Mouse (Mus musculus) urinary bladder, adult 2 months (tissue): ENCODE results near the gene Pde2a. TPM values are rescaled to one million over a fixed set of nuclear protein-coding genes. Genes with fewer than 3 reads are reported as not detected.
A peak's percentile ranks its signal among the peaks of the same experiment; 100 is the strongest.

Source experiments
- DNase-seq: peaks from one replicate; pipeline ENCODE4 v3.0.0; 2022; ENCODE audit warnings: low spot score
- polyA plus RNA-seq: library from polyadenylated mRNA; depleted of rRNA; stranded (reverse); fragments of >200 nt; gene quantifications from 2 replicates; pipeline ENCODE4 v1.2.3, GENCODE M21; 2012

Gene Pde2a
- polyA plus RNA-seq, 1 experiment: 30.4 TPM

- DNase-seq: no peak
Observed at GRCm38 (mm10) chr7:101403831-101404230, 17.7 kb upstream of the Pde2a start.

DNA sequence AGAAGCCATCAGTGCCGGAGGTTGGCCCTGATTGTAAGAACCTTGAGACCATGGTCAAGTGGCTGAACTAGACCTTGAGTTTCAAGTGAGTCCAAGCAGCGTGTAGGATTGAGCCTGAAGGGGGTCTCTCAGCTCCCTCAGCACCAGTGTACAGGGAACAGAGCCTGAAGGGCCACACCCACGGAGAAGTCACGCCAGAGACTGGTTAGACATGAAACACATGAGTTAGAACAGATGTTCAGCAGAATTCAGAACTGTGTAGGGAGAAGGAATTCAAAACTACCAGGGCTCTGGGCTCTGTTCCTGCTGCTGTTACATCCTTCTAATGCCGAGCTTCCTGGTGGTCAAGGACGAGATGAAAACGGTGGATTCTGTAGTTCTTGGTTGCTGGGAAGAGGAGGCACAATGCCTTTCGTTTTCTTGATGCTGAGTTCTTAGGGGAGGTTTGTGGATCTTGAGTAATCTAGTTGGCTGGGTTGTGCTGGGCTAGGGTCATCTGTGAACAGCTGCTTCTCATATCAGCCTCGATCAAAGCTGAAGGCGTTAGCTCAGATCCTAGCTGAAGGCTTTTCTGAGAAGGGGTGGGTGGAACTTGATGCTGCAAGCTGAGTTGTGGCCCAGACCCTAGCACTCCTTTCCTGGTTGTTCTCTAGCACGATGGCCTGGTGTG, 11.1 kb upstream of the Pde2a start, which contains the start of gene Gm45837:
Gene Gm45837, plus strand, starts transcription at position 620 of the 670 bp plus-strand sequence.
- DNase-seq: no peak

DNA sequence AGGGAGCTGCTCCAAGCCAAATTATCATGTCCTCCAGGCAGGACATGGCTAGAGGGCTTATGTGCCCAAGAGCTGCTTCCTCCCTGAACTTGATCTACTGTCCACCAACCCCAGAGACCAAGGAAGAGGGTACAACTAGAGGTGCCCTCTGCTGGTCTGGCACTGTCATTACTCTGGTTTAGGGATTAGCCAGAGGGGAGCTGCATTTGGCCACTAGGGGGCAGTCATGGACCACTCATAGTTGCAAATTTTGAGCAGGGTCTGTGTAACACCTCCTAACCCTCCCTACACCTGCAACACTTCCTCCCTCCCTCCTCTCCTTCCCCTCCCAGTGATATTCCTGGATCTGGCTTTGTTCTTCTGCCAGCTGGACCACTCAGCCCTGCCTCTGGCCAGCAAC, 8.7 kb upstream of the Pde2a start:
- peak; percentile 67 for DNase-seq

GRCm38 (mm10) chr7:101414209-101414608, 7.3 kb upstream of the Pde2a start:
- DNase-seq: no peak

DNA sequence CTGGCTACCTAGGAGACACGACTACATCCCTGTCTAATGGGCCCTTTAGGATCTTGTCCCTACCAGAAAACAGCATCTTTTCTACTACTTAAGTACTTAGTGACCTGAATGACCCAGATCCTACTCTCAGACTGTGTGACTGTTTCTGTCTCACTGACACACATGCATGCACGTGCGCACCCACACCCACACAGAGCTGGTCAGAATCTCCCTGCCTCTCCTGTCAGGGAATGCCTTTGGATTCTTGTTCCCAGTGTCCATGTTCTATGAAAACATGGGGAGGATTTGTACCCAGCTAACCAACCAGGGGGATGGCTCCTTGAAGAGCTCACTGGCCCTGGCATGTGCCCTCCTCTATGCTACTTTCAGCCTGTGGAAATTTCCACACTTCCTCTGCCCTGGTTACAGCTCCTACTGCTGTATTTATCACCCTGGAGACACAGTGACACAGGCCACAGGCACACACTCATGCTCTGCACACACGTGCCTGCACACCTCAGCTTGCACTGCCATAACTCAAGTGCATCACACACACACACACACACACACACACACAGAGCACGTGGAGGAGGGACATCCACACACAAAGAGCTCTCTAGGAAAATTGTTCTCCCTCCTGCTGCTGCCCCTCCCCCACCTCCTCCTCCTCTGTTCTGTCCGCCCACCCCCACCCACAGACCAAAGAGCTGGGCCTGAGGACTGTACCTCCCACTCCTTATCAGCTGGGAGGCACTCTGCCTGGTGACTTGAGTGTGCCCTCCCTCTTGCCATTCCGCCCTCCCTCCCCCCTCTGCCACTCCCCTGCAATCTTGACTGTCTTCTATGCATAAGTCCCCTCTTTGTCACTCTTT, 6.6 kb upstream of the Pde2a start:
- no peak for DNase-seq

GRCm38 (mm10) chr7:101415512-101416100, 5.9 kb upstream of the Pde2a start:
- no peak for DNase-seq

DNA sequence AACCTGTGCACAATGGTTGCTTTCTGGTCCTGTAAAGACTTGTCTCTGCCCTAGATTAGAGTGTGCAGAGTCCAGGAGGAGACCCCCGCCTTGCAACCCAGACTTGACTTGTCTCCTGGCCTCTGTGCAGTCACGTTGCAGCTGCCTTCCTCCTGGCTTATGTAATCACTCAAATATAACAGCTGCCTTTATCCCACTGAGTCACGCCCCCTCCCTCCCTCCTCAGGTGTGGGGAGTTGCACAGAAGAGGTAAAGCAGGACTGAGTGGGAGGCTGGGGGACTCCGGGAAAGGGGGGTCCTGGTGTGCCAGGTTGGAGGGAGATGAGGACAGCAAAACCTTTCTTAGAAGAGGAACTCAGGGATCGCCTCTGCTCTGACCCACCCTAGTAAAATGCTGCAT, 5.1 kb upstream of the Pde2a start:
- DNase-seq: no peak

- DNase-seq: no peak
Observed at GRCm38 (mm10) chr7:101419013-101419770, 2.3 kb upstream of the Pde2a start.

DNA sequence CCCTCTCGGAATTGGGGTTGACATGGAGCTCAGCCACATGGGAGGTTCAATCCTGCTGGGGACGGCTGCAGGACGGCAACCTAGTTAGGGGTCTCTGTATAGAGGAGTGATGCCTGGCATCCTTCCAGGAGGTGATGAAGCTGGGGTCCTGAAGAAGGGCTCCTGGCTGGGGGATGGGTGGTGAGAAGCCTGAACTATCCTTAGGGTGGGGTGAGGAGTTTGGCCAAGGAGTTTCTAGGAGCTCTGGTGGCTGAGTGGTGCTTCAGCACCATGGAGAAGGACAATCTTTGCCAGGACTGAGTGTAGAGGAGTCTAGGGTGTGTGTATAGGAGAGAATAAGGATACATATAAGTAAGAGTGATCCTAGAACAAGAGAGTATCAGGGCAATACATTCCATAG, 578 bp downstream of the Pde2a start:
- no peak for DNase-seq

DNA sequence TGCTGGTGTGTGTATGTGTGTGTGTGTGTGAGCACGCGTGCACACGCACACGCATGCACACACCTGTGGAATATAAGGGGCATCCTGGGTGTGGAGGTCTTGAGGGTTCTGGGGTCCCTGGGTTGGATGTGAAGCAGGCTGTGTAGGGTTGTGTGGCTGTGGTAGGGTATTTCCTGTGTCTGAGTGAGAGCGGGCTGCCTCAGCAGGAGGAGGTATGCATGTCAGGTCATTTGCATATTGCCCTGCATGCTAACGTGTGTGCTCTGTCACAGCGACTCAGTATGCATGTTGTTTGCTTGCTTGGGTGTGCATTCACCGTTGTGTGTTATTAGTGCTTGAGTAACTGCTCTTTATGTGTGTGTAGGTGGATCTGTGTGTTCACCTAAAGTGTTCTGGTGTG, 1.2 kb downstream of the Pde2a start:
- DNase-seq: no peak

DNA sequence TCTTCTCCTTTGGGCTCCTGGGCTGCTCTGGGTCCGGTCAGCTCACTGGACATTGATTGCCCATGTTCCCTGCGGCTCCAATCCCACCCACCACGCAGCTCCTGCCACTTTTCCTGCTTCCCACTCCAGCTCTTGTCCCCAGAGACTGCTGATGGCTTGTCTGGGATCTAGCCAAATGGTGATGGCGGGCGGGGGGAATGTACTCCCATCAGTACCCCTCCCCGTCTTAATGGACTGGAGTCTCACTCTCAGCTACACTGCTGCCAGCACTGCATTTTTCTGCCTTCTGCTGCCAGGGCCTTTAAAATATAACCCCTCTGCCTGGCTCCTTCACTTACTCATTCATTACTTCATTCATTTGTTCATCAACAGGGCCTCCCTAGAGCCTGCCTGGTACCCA, 2.5 kb downstream of the Pde2a start:
- DNase-seq: no peak

DNA sequence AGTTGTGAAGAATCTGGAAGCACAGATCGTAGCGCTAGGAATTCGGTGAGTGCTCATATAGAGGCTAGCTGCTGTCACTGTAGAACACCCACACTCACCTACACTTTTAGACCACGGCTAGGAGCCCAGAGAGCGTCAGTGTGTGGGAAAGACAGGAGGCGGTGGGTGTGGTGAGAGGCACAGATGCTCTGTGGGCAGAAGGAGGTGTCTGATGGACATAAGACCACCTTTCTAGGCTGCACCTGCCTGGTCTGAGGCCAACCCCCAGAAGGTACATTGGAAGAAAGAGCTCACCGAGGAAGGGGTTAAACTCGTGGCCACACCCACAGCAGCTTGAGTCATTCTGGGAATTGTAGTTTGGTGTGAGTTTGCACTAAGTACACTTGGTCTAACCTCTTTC, 5.2 kb downstream of the Pde2a start:
- no peak for DNase-seq

DNA sequence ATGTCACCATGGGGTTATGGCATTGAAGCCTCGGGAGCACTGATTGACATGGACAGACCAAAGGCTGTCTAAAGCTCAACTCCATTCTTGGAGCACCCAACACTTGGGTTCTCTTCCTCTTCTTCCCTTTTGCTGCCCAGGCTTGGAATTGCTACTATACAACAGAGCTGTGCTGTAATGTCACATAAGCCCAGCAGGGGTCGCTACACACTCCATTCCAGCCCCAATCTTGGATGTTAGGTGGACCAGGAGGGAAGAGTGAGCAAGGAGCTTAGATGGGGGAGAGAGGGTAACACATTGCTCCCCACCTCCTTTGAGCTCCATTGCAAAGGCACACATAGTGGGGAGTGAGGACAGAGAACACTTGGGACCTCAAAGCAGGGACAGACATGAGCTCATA, 6.2 kb downstream of the Pde2a start:
- no peak for DNase-seq

- DNase-seq: no peak
Observed at GRCm38 (mm10) chr7:101435038-101435437, 13.5 kb downstream of the Pde2a start.

DNA sequence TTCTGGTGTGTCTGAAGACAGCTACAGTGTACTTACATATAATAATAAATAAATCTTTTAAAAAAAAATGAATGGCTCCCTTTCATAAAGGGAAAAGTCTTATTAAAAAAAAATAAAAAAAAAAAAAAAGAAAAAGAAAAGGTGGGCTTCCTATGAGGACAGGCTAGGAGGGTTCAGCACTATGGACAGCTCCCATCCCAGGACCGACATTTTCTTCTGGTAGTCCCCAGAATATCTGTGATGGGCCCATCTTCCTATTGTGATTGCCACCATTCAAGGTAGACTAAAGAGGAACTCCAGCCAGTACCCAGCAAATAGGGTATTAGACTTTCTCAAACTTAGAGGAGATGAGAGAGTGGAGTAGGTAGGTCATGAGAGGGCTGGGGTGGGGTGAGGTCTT, 16.4 kb downstream of the Pde2a start:
- no peak for DNase-seq

DNA sequence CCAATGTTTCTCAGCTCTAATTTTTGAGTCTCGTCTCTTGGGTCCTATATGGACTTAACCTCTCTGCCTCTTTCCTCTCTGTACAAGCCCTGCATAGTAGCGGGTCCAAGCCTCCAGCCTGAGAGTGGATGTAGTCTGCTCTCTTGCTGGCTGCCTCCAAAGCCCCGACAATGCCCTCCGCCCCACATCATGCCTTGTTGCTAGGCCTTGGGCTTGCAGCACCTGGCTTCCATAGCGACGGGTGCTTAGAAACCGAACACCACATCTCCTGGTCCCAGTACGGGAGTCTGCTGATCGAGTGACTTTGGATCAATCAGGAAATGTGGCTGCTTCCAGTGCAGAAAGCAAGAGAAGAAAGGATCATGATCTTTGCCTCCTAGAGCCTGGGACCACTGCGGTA, 21.6 kb downstream of the Pde2a start:
- DNase-seq: no peak

DNA sequence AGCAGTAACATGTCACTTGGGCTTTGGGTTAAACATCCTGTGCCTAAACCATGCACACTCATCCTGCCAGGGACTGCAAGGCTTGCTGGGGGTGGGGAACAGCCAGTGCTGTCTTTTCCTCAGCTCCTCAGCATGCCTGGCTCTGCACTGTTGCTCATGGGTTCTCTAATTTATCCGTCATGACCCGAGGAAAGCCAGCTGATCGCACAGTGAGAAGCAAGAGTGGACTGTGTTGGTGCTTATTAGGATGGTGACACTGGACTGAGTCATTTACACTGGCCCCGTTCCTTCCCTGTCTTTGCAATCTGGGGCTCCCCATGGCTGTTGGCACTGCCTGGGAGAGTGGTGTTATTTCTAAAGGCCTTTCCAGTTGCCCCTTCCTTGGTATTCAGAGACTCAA, 22.7 kb downstream of the Pde2a start:
- no peak for DNase-seq

DNA sequence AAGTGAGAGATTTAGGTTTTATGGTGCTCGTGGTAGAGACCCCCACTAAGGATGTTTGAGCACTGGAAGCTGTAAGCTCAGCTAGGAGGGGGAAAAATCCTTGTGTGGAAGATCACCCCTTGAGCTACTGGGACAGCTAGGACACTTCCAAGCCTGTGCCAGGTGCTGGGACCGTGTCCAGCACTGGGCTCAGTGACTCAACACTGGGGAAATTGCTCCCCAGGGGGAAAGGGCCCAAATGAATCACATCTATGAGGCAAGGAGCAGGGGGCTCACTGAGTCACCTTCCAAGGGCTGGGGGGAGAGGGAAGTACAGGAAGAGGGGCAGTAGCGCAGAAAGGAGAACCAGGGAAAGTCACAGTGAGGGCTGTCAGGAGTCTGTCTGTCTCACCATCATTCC, 28.4 kb downstream of the Pde2a start:
- no peak for DNase-seq

GRCm38 (mm10) chr7:101450422-101451401, 29.2 kb downstream of the Pde2a start:
- peak; percentile 92 for DNase-seq

DNA sequence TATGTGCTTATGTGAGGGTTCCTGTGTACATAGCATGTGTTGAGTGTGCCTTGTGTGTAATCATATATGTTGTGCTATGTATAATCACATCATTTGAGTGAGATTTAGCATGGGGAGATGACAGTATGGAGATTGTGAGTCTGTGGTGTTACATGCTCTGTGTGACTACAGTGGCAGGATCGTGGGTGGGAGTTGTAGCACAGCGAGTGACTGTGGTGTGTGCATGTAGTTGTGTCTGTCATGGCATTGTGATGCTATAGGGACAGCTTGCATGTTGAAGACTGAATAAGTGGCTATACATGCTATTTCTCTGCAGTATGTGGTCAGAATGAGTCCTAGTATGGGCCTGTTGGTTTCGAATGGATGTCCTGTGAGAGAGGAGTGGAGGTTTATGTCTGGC, 31.2 kb downstream of the Pde2a start:
- no peak for DNase-seq

DNA sequence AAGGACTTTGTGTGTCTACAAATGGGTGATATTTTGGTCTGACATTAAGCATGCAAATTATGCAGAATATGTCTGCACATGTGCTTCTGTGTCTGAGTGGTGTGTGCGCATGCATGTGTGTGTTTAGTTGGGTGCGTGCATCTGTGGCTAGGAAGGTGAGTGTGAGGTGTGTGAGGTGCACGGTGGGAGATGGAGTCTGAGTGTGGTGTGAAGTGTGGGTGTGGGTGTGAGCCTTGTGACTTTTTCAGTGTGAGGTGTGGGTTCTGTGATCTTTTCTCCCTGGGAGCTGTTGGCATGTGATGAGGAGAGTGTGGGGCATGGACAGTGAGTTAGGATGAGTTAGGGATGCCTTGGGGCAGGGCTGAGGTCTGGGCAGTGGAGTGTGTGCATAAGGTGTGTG, 31.8 kb downstream of the Pde2a start:
- DNase-seq: no peak
